Mouse (Mus musculus): ENCODE results near the gene Coro2b.

DNA sequence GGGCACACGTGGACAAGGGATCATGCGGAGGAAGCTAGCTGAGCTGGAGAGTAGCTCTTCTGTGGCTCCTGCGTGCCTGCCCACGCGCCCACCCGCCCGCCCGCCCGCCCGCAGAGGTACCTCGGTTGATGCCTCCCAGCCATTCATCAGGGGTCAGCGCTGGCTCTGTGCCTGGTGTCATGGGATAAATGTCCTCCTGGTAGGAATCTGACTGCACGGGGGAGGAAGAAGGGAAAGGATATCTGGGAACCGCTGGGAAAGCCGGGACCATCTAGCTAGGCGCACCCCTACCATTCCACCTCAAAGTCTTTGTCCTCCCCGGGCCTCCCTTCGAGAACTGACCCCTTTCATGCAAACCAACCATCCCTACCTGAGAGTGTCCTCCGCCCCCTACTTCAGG, 110.8 kb downstream of the Coro2b start:
- TF ChIP-seq HCFC1 (IDR thresholded peaks at IDR 0.05; ENCODE audit: borderline replicate concordance, insufficient read depth, low read length) (no peak), ZC3H11A (IDR thresholded peaks at IDR 0.05; ENCODE audit: borderline replicate concordance, low read depth, low read length) (no peak), MAFK (IDR thresholded peaks at IDR 0.05; ENCODE audit: insufficient read depth, low read depth, low read length) (no peak), CHD2 (IDR thresholded peaks at IDR 0.05; ENCODE audit: low read depth, low read length) (no peak)

Measured in ES-E14 (cell line).